Mouse (Mus musculus) mouse trophoblast stem cell (cell line): ENCODE measurements around the gene Opn4.

ENCODE experiments used
- in situ Hi-C, 2 experiments: fragments of 300-500 bp; cut with MseI, MboI; formaldehyde crosslinking; loops; 2 replicates in 1 of 2; 3 replicates in 1 of 2; pipeline ENCODE4 v1.15.1; 2025

The Opn4 gene

DNA sequence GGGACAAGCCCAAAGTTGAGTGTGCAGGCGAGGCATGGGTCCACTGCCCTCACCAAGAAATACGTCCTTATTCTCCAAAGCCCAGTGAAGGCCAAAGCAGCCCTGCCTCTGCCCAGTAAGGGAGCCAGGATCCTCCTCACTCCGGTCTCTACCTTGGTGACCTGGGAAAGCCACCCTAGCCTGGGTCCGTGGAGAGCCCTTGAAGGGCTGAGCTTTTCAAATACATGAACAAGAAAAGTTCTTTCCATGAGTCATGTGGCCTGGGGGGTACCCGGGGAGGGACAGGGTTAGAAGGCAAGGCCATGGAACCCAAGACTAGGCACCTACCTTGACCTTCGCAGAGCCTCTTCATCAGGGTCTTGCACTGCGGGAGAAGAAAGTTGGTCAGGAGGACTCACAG, 33.4 kb downstream of the Opn4 start:
- in situ Hi-C loops: loop anchor here in 1 of 2 experiments (10.0 kb wide), 1 partner anchor 142 kb away; no protein-coding TSS in a partner anchor

DNA sequence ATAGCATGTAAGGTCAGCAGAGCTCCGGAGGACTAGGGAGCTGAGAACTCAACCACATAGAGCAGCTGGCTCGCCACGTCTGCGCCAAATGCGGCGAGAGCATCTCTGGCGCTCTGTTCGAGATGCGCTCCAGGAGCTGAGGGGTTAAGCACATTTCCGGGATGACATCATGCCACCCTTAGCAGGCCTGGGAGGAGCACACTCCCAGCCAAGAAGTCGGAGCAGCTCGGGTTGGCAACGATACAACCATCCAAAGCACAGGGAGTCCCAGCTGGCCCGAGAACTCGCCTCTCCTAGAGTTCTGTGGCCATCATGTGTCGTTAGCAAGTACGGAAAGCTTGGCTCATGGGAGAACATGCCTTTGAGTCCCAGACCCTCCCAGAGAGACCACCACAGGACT, 34.2 kb downstream of the Opn4 start:
- in situ Hi-C loops: loop anchor here in 1 of 2 experiments (10.0 kb wide), 1 partner anchor 141 kb away; no protein-coding TSS in a partner anchor

DNA sequence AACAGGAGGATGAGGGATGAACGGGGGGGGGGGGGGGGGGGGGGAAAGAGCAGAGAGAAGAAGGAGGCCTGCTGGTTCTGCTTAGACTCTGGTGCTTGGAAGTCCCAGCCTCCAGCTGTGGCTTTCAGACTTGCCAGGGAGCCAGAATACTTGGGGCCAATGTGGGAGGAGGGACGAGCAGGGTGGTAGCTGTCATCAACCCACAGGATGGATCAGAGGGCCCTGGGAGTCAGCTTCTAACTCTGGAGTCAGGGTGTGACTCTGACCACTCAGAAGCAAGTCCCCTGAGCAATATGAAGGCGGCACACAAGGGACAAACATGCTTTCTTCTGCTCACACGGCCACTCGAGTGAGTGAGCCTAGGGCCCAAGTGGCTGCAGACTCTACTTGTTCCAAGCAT, 35.3 kb downstream of the Opn4 start:
- in situ Hi-C loops: loop anchor here in 1 of 2 experiments (10.0 kb wide), 1 partner anchor 140 kb away; no protein-coding TSS in a partner anchor

DNA sequence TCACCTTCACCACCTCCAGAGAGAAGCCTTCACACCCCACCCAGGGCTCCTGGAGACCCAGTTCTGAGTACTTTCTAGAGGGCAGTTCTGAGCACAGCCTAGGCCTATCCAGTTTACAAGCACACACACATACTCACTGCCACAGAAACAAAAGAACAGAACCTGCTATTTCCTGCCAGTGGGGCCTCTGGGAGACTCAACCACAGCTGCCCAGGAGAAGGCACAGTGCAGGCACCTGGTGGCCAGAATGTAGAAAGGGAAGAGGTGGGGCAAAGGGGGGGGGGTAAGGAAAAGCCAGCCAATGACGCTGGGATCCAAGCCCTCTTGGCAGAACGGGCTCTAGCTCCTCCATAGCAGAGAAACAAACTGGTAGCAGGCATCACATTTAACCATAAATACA, 37.5 kb downstream of the Opn4 start:
- in situ Hi-C loops: loop anchor here in 1 of 2 experiments (10.0 kb wide), 1 partner anchor 138 kb away; no protein-coding TSS in a partner anchor

DNA sequence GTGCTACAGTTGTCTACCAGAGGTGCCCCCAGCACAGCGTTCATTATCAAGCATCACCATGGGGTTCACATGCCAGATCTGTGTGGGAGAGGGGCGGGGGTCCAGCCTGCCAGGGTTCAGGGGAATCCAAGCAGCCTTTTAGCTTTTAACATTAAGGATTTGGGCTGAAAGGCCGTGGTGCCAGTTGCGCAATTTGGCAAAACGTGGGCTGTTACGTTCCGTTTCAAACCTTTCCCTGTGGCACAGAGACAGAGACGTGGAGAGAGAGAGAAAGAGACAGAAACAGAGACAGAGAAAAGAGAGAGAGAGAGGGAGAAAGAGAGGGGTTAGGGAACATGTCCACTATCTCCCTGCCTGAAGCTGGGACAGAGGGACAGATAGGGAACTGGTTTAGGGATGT, 38.3 kb downstream of the Opn4 start:
- in situ Hi-C loops: loop anchor here in 1 of 2 experiments (10.0 kb wide), 1 partner anchor 137 kb away; no protein-coding TSS in a partner anchor

DNA sequence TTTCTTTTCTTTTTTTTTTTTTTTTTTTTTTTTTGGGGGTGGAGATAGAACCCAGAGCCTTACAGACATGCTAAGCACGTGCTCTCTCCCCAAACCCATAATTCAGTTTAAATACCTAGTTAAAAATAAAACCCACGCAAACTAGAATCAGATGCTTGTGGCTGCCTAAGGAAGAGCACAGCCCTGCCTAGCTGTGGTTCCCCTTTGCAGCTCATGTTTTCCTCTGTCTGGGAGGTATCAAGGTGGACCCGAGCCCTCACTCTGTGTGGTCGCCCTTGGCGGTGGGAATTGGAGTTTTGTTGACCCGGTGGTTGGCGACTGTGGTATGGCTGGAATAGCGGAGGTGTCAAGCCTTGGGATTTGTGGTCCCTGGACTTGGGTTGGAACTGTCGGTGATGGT, 41.0 kb downstream of the Opn4 start:
- in situ Hi-C loops: no loop called here

DNA sequence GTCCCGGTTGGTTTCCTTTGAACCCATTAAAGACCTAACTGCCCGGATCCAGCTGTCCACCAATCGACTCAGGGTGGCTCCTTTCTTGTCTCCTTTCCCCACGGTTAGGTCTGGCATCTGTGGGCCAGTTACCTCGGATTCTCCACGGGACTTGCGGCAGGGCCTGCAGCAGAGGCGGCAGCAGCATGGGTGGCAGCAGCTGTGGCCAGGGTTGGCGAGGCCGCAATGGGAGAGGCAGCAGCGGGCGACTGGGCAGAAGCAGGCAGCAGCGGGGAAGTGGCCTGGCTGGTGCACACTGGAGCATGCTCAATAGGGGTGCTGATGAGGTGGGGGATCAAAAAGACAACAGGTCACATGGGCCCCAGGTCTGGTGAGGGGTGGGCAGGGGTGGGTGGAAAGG, 44.7 kb downstream of the Opn4 start:
- in situ Hi-C loops: no loop called here

DNA sequence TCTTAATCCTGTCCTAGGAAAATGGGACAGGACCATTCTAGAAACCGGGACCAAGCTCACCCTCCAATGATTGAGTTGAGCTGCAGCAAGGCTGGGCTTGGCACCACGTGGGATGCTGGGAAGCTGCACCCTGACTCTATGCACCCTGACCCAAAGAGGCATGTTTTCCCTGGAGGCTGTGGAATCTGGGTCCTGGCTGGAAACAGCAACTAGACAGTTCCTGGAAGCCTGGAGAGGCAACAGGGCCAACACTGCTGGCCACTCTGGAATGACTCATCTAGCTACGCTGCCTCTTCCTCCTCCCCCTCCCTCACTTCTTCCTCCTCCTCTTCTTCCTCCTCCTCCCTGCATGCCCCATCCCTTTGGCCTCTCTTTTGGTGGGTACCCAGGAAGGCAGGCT, 45.9 kb downstream of the Opn4 start:
- in situ Hi-C loops: no loop called here

DNA sequence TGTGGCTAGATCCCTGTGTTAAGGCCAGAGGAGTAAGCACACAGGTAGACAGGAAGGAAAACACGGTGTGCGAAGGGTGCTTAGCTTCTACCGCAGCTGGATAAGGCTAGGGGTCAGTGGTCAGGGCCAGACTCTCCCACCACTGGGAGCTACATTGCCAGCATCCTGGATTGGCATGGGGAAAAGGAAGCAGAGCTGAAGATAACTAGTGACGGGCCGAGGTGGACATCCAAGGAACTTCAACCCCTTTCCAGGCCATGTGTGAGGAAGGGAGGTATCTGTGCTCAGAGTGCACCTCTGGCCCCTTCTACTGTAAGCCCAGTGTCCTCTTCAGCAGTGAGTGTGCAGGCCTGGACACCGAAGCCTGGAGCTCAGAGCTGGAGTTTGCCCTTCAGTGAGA, 46.5 kb downstream of the Opn4 start:
- in situ Hi-C loops: no loop called here

DNA sequence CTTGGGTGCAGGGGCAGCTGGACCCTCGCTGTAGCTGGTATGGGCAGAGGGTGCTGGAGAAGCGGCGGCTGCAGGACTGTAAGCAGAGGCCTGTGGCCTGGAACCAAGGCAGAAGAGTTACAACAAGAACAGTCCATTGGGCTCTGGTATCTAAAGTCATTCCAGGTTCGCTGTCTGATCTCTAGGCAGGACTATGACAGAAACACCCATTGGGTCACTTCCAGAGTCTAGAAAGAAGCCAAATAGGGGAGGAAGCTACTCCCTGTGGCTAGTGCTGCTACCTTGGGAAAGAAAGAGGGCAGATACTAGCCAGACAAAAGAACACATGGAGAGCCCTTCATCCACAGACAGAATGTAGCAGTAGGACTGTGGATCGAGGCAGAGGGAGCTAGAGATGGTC, 47.7 kb downstream of the Opn4 start:
- in situ Hi-C loops: no loop called here

DNA sequence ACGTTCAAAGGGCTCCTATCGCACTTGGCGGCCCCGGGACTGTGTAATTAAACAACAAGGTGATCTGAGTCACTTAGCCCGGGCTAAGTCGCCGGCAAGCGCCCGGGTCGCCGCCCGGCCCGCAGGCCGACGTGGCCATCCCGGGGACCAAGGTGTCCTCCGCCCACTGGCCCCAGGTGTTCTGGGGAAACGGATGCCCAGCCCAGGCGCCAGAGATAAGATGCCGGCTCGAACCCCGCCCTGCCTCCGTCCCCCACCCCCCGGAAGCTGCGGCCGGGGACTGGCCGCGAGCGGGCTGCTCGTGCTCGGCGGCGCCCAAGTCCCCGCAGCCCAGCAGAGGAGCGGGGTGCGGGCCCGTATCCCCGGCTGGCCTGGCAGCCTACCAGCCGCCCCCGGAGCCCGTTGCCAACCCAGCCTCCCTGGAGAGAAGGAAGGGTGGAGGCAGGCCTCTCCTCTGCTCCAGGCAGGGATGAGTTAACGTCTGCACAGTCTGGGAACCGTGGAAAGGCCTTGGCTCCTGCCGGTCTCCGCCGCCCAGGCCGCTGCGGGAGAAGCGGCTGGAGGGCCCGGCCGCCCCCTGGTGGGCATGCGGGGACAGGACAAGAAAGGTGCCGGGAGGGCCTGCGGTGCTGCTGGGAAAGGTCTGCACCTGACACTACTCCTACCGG, 50.8 kb downstream of the Opn4 start:
- in situ Hi-C loops: no loop called here

DNA sequence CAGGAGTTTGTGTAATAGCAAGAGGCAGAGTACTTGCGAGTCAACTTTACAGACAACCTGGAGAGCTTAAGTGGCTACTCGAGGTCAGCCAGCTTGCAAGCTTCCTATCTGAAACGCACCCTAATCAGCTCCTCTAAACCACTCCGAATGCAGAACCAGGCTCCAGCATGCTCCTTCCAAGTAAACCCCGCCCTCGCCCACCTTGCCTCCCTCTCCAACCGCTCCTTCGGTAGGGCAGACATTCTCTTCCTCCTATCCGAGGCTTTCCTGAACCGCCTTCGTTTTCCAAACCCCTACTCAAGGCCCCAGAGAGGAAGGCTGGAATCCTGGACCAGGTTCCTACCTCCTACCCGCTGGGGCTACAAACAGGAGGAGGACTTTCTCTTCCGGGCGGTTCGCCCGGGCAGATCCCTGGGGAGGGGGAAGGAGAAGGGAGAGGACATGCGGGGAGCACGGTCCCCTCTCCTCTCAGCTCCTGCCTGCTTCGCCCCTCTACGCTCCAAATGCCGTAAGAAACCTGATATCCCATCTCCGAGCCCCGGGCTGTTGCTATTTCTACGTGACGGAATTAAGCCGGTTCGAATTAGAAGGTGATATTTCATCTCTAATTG, 51.4 kb downstream of the Opn4 start:
- in situ Hi-C loops: no loop called here

DNA sequence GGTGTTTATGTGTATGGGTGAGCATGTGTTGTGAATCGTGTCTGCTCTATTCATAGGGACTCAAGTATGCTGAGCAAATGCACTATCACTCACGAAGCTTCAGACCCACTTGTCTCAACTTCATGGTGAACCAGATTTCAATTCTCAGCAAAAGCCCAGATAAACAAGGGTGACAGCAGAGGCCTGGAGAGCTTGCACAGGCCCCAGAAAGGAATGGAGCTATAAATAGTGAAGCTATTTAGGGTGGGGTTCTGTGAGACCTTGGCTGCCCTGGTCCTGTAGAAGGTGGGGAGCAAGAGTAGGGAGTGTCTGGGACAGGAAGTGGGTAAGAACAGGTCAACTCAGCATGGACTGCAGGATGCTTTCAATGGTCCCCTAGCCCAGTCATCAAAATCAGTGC, 55.4 kb downstream of the Opn4 start:
- in situ Hi-C loops: no loop called here

DNA sequence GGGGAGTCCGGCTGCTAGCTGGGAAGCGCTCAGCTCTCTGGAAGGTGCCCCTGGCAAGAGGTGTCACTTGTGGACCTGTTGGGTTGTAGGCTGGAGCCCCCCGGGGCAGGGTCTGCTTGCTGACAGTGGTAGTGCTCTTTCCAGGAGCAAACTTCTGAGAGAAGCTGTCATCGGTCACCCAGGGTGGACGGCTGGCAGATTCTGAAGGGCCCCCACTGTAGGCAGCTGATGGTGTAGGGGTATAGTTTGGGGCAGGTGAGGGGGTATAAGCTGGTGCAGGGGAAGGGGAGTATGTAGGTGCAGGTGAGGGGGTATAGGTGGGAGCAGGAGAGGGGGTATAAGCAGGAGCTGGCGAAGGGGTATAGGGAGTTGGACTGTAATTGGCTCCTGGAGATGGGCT, 55.9 kb downstream of the Opn4 start:
- in situ Hi-C loops: no loop called here

DNA sequence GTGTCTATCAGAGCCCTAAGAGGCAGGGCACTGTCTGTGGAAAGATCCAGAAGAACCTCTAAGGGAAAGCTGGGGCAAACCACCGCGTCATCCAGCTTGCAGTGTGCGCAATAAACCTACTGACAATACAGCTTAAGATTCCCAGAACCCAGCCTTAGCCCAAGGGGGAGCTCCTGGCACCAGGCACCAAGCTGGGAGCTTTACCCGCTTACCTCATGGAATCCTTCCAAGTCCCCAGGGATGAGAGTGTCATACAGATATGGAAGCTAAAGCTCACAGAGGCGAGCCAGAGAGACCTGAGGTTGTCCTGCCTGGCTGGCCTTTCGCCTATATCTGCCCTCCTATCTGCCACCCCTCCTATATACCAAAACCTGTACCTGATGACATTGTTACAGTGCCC, 56.3 kb downstream of the Opn4 start:
- in situ Hi-C loops: no loop called here

DNA sequence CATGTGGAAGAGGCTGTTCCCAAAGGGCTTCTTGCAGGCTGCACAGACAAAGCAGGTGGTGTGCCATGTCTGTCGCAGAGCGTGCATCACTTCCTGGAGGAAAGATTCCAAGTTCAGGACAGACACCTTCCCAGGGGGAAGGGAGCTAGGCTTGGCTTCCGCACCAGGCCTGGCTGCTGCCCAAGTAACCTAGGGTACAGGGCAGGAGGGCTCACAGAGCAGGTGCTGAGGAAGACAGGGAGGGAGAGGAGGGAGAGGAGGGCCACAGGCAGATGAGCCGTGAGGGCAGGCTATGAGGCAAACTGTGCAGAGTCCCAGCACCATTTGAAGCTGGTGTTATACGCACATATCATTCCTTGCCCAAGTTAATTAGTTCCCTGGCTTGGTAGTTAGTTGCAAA, 58.0 kb downstream of the Opn4 start:
- in situ Hi-C loops: no loop called here

DNA sequence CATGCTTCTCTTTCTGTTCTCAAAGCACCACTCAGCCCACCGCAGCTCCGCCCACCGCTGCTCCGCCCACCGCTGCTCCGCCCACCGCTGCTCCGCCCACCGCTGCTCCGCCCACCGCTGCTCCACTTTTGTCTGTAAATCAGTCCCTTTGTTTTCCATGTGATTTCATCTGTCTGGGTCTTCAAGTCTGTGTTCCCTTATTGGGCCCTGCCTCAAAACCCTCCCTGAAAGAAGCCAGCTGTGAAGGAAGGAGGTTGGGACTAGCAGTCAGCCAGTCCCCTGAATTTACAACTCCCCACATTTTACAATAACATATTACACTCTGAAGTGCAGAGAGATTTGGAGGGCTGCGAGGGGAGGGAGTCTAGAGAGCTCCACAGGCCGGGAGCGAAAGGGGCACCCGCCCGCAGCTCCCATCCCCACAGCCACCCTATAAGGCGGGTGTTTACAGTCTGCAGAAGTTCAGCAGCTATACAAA, 59.2 kb downstream of the Opn4 start:
- in situ Hi-C loops: no loop called here
